Mouse (Mus musculus): ENCODE data around the gene Washc4.

DNA sequence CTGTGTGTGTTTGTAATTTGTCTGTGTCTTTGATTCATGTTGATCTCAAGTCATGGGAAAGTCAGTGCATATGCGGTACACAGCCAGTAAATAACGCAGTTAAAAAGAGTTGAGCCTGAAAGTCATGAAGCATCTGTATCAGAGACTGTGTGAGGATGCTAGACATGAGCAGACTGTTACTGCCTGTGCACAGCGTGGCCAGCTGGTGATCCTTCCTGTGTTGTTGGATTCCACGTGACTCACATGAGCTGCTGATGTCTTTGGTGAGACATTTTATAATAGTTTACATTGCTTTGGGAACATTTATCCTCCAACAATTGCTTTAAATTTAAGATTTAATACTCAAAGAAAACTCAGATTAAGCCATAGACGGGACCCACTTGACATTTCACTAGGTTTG, 51.0 kb downstream of the Washc4 start:
- TF ChIP-seq GATA1 (IDR thresholded peaks at IDR 0.05; ENCODE audit: borderline replicate concordance, low read length): no peak
- no peak for TF ChIP-seq FLI1 (IDR thresholded peaks at IDR 0.05; ENCODE audit: low read length)

Measured in megakaryocyte, embryonic 14.5 days (primary cell).